Mouse (Mus musculus): ENCODE measurements around the gene Tcte1.

- TF ChIP-seq MAFK (IDR thresholded peaks at IDR 0.05; ENCODE audit: insufficient read depth, low read depth, low read length) (no peak), HCFC1 (IDR thresholded peaks at IDR 0.05; ENCODE audit: borderline replicate concordance, insufficient read depth, low read length) (no peak)
Observed at GRCm38 (mm10) chr17:45548541-45549512, 25.6 kb downstream of the Tcte1 start.

Data from ES-E14 (cell line).